Mouse (Mus musculus): Measurements from ENCODE around the gene Usp46.

DNA sequence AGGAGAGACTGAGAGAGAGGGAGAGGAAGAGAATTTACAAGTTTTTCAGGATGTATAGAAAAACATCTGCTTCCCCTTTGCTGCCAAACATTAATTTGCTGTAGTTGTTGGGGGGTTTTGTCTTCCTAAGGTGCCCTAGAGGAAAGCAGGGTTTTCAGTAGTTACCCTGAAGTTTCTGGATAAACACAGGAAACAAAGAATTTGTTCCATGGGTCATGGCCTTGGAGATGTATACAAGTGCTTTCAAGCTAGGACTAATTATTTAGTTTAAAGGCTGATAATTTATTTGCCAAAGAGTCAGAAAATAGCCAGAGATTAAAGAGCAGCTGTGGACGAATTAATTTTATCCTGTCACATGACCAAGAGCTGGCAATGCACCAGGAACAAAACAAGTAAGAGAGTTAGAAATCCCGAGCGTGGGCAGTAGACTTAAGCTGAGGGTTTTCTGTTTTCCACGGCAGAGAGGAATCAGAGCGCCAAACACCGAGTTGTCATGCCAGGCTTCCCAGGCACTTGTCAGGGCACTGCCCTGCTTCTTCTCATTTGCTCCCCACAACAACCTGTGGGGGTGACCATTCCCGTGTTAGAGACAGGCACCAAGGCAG is 98.1 kb downstream of the Usp46 start:
- TF ChIP-seq GATA1 (IDR thresholded peaks at IDR 0.05; ENCODE audit: low read length) (no peak), TAL1 (IDR thresholded peaks at IDR 0.05; ENCODE audit: low read length) (no peak)

Data from erythroblast, embryonic 14.5 days (primary cell).